Mouse (Mus musculus): ENCODE data around the gene Syt12. TPM values are rescaled to one million over a fixed set of nuclear protein-coding genes. Genes with fewer than 3 reads are reported as not detected.

Gene Syt12
- polyA plus RNA-seq (2014; fragmentation: Illumina TruSeq; extraction: RNeasy Lipid Tissue Mini Kit (QIAGEN cat#74804); ENCODE audit: low read depth, low replicate concordance), result 2.4 TPM

DNA sequence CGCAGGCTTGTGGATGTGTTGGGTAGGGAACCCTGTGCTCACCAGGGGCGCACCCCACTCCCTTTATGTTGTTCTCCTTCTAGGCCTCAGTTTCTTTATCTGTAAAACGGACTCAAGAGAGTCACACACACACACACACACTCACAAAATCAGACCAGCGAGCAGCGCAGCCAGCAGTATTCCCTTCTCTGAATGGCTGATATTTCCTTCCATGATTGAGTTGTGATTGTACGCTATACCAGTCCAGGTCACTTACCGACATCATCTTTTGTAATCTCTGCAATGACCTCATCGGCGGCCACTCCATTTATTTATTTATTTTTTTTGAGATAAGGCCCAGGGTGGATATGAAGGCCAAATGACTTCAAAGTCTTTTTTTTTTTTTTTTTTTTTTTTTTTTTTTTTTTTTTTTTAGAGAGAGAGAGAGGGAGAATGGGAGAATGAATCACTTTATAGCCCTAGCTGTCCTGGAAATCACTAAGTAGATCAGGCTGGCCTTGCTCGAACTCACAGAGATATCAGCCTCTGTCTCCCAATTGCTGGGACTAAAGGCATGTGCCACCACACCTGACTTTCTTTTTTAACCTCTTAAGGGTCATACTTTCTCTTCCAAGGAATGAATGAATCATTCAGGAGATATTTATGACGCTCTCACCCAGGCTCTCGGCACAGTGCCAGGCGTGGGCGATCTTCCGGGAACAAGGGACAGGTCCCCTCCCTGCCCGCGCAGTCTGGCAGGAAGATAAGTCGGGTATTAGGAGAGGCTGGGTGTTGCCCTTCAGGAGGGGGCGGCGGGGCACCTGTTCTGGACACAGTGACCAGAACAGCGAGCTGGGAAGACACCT lies at the start of gene Syt12:
TSS of gene Syt12 (minus strand) at position 103 of the 845 bp plus-strand sequence.

DNA sequence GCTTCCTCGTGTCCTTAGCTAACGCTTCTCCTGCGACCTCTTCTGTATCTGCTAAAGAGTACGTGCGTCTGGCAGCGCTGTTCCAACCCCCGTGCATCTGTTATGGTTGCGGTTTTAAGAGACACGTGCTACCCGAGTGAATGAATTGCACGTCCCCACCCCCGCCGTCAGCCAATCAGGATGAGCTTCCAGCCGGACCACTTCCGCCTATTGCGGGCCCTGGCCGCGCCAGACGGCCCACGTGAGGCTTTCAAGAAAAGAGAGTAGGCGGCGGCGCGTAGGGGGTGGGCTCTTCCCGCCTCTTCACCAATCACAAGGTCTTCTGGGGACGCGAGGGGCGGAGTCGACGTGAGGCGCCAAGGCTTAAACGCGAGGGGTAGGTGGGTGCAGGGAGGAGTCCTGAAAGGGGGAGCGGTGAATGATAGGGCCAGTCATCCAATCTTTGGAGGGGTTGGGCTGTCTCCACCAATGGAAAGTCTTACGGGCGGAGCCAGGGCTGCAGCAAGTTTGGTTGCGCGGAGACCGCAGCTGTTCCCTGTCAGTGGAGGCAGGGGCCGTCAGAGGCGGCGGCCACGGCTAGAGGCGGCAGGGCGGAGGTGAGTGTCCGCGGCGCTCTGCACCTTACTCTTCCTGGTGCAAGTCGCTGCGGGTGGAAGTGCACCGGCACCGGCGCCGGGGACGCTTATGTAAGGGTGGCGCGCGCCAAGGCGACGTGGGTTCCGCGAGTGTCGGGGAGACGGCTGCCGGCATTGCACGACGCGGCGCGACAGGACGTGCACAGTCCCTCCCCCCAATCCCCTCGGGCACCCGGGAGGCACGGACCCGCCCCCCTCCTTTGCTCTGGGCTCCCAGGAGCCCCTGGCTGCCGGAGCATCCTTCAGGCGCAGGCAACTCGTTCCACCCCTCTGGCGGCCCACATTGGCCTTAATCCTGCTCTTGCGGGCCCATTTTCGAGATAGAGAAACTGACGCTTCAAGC lies 33.0 kb upstream of the Syt12 start, which contains the start of gene Pcx:
TSS of gene Pcx (plus strand) at position 487 of the 978 bp plus-strand sequence.

GRCm38 (mm10) chr19:4498062-4498933 lies 21.1 kb upstream of the Syt12 start, which contains the start of gene 2010003K11Rik:
Gene 2010003K11Rik, minus strand, starts transcription at chr19:4498583.

GRCm38 (mm10) chr19:4439161-4439801 lies 38.0 kb downstream of the Syt12 start, which contains the start of gene Rhod:
Gene Rhod, minus strand, starts transcription at chr19:4439432.

DNA sequence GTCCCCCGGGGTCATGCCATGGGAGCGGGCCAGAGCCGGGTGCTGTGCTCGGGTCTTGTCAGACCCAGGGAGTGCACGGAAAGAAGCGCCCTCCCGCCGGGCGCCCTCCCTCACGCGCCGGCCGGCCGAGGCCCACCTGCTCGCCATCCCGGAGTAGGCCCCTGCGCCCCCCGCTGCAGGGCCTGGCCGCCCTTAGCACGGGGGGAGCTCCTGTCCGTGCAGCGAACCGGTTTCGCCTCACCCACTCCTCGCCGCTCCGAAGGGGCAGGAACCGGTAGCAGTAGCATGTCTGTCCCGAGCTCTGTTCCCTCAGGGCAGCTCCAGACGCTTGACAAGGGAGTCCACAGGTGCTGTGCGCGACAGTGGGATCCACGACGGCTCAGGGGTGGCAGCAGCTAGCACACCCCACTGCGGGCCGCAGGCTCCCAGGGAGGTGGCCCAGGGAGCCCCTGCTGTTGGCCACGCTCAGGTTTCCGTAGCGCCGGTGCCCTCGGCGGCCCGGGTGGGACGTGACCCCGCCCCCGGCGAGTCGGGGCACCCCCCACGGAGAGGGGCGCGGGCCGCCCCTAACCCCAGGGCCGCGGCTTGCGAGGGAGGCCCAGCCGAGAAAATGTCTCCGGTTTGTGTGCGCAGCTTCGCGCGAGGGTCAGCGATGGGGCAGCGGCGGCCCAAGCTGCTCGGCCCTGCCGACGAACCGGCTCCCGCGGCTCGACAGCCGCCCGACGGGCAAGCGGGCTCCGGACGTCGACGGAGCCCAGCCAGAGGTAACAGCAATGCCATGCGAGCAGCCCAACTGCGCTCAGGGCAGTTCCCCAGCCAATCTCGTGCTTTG lies 79.2 kb downstream of the Syt12 start, which contains the start of gene Kdm2a:
TSS of gene Kdm2a (minus strand) at position 488 of the 832 bp plus-strand sequence.

Other genes starting within 250 kb of the Syt12 start
- 21.7 TPM for gene Pold4, start 245.5 kb downstream of the Syt12 start, polyA plus RNA-seq (2014; fragmentation: Illumina TruSeq; extraction: RNeasy Lipid Tissue Mini Kit (QIAGEN cat#74804); ENCODE audit: low read depth, low replicate concordance)
- 11.7 TPM for gene Ssh3, start 208.3 kb downstream of the Syt12 start, polyA plus RNA-seq (2014; fragmentation: Illumina TruSeq; extraction: RNeasy Lipid Tissue Mini Kit (QIAGEN cat#74804); ENCODE audit: low read depth, low replicate concordance)
- gene Ankrd13d, start 194.3 kb downstream of the Syt12 start, polyA plus RNA-seq (2014; fragmentation: Illumina TruSeq; extraction: RNeasy Lipid Tissue Mini Kit (QIAGEN cat#74804); ENCODE audit: low read depth, low replicate concordance), result 0.97 TPM
- 50.7 TPM for gene Grk2, start 171.2 kb downstream of the Syt12 start, polyA plus RNA-seq (2014; fragmentation: Illumina TruSeq; extraction: RNeasy Lipid Tissue Mini Kit (QIAGEN cat#74804); ENCODE audit: low read depth, low replicate concordance)
- 33.8 TPM for gene Kdm2a, start 79.2 kb downstream of the Syt12 start, polyA plus RNA-seq (2014; fragmentation: Illumina TruSeq; extraction: RNeasy Lipid Tissue Mini Kit (QIAGEN cat#74804); ENCODE audit: low read depth, low replicate concordance)
- 5.0 TPM for gene Rhod, start 38.0 kb downstream of the Syt12 start, polyA plus RNA-seq (2014; fragmentation: Illumina TruSeq; extraction: RNeasy Lipid Tissue Mini Kit (QIAGEN cat#74804); ENCODE audit: low read depth, low replicate concordance)
- gene 2010003K11Rik, start 21.1 kb upstream of the Syt12 start, polyA plus RNA-seq (2014; fragmentation: Illumina TruSeq; extraction: RNeasy Lipid Tissue Mini Kit (QIAGEN cat#74804); ENCODE audit: low read depth, low replicate concordance), result 0.68 TPM
- gene Pcx, start 33.0 kb upstream of the Syt12 start, polyA plus RNA-seq (2014; fragmentation: Illumina TruSeq; extraction: RNeasy Lipid Tissue Mini Kit (QIAGEN cat#74804); ENCODE audit: low read depth, low replicate concordance), result 28.5 TPM
- gene Lrfn4, start 138.2 kb upstream of the Syt12 start, polyA plus RNA-seq (2014; fragmentation: Illumina TruSeq; extraction: RNeasy Lipid Tissue Mini Kit (QIAGEN cat#74804); ENCODE audit: low read depth, low replicate concordance), result 6.7 TPM
- 14.2 TPM for gene Rce1, start 148.2 kb upstream of the Syt12 start, polyA plus RNA-seq (2014; fragmentation: Illumina TruSeq; extraction: RNeasy Lipid Tissue Mini Kit (QIAGEN cat#74804); ENCODE audit: low read depth, low replicate concordance)
- gene Gm960, start 221.2 kb upstream of the Syt12 start, polyA plus RNA-seq (2014; fragmentation: Illumina TruSeq; extraction: RNeasy Lipid Tissue Mini Kit (QIAGEN cat#74804); ENCODE audit: low read depth, low replicate concordance), result not detected
- 0.24 TPM for gene Sptbn2, start 233.7 kb upstream of the Syt12 start, polyA plus RNA-seq (2014; fragmentation: Illumina TruSeq; extraction: RNeasy Lipid Tissue Mini Kit (QIAGEN cat#74804); ENCODE audit: low read depth, low replicate concordance)

Measured in heart, adult 10 weeks (tissue).